Mouse (Mus musculus): ENCODE data around the gene Rfx8. TPM values are rescaled to one million over a fixed set of nuclear protein-coding genes. Genes with fewer than 3 reads are reported as not detected.
A peak's percentile ranks its signal among the peaks of the same experiment; 100 is the strongest.

Gene Rfx8
- polyA plus RNA-seq, 1 experiment, result 0.31 TPM

GRCm38 (mm10) chr1:39685841-39686240 lies 35.0 kb downstream of the Rfx8 start:
- H3K4me3 ChIP-seq (ENCODE audit: insufficient read depth, low read length), result no peak overlapping the region
- H3K27ac ChIP-seq (ENCODE audit: insufficient read depth, low read length), result no peak overlapping the region
- peak; percentile 71 for TF ChIP-seq CTCF (IDR thresholded peaks at IDR 0.05; ENCODE audit: extremely low read depth, insufficient read depth, low read length)
- TF ChIP-seq POLR2A (IDR thresholded peaks at IDR 0.05; ENCODE audit: extremely low read depth, insufficient read depth, low read length), result no peak
- H3K4me1 ChIP-seq (ENCODE audit: control insufficient read depth, insufficient read depth, low read length), result no peaks in the 10 kb centered on the region

- no peak overlapping the region for H3K27ac ChIP-seq (ENCODE audit: insufficient read depth, low read length)
- H3K4me3 ChIP-seq (ENCODE audit: insufficient read depth, low read length), result no peak overlapping the region
- TF ChIP-seq POLR2A (IDR thresholded peaks at IDR 0.05; ENCODE audit: extremely low read depth, insufficient read depth, low read length) (no peak), CTCF (IDR thresholded peaks at IDR 0.05; ENCODE audit: extremely low read depth, insufficient read depth, low read length) (no peak)
- H3K4me1 ChIP-seq (ENCODE audit: control insufficient read depth, insufficient read depth, low read length), result no peaks in the 10 kb centered on the region
Measured at GRCm38 (mm10) chr1:39681638-39682037, 39.2 kb downstream of the Rfx8 start.

- 0 out of 2 replicates have a peak, but pooled peaks cover 2% of the 10 kb centered on the region for H3K4me1 ChIP-seq (ENCODE audit: control insufficient read depth, insufficient read depth, low read length)
- TF ChIP-seq CTCF (IDR thresholded peaks at IDR 0.05; ENCODE audit: extremely low read depth, insufficient read depth, low read length), result no peak
- no peak for TF ChIP-seq POLR2A (IDR thresholded peaks at IDR 0.05; ENCODE audit: extremely low read depth, insufficient read depth, low read length)
- H3K27ac ChIP-seq (ENCODE audit: insufficient read depth, low read length), result no peak overlapping the region
- no peak overlapping the region for H3K4me3 ChIP-seq (ENCODE audit: insufficient read depth, low read length)
Measured at GRCm38 (mm10) chr1:39680546-39680945, 40.3 kb downstream of the Rfx8 start.

GRCm38 (mm10) chr1:39678883-39679282 lies 41.9 kb downstream of the Rfx8 start:
- TF ChIP-seq CTCF (IDR thresholded peaks at IDR 0.05; ENCODE audit: extremely low read depth, insufficient read depth, low read length) (no peak), POLR2A (IDR thresholded peaks at IDR 0.05; ENCODE audit: extremely low read depth, insufficient read depth, low read length) (no peak)
- Histone ChIP-seq H3K4me1 (ENCODE audit: control insufficient read depth, insufficient read depth, low read length) (0 out of 2 replicates have a peak, but pooled peaks cover 2% of the 10 kb centered on the region), H3K27ac (ENCODE audit: insufficient read depth, low read length) (no peak overlapping the region), H3K4me3 (ENCODE audit: insufficient read depth, low read length) (no peak overlapping the region)

GRCm38 (mm10) chr1:39676221-39676876 lies 44.4 kb downstream of the Rfx8 start:
- H3K27ac ChIP-seq (ENCODE audit: insufficient read depth, low read length), result no peak overlapping the region
- TF ChIP-seq CTCF (IDR thresholded peaks at IDR 0.05; ENCODE audit: extremely low read depth, insufficient read depth, low read length) (no peak), POLR2A (IDR thresholded peaks at IDR 0.05; ENCODE audit: extremely low read depth, insufficient read depth, low read length) (no peak)
- 0 out of 2 replicates have a peak, but pooled peaks cover 2% of the 10 kb centered on the region for H3K4me1 ChIP-seq (ENCODE audit: control insufficient read depth, insufficient read depth, low read length)
- no peak overlapping the region for H3K4me3 ChIP-seq (ENCODE audit: insufficient read depth, low read length)

- TF ChIP-seq CTCF (IDR thresholded peaks at IDR 0.05; ENCODE audit: extremely low read depth, insufficient read depth, low read length) (no peak), POLR2A (IDR thresholded peaks at IDR 0.05; ENCODE audit: extremely low read depth, insufficient read depth, low read length) (no peak)
- 0 out of 2 replicates have a peak, but pooled peaks cover 2% of the 10 kb centered on the region for H3K4me1 ChIP-seq (ENCODE audit: control insufficient read depth, insufficient read depth, low read length)
- no peak overlapping the region for H3K27ac ChIP-seq (ENCODE audit: insufficient read depth, low read length)
Measured at GRCm38 (mm10) chr1:39672362-39673105, 48.3 kb downstream of the Rfx8 start.

GRCm38 (mm10) chr1:39670211-39670935 lies 50.4 kb downstream of the Rfx8 start:
- Histone ChIP-seq H3K4me3 (ENCODE audit: insufficient read depth, low read length) (no peak overlapping the region), H3K27ac (ENCODE audit: insufficient read depth, low read length) (no peak overlapping the region), H3K4me1 (ENCODE audit: control insufficient read depth, insufficient read depth, low read length) (no peaks in the 10 kb centered on the region)
- TF ChIP-seq POLR2A (IDR thresholded peaks at IDR 0.05; ENCODE audit: extremely low read depth, insufficient read depth, low read length) (no peak), CTCF (IDR thresholded peaks at IDR 0.05; ENCODE audit: extremely low read depth, insufficient read depth, low read length) (no peak)

More at GRCm38 (mm10) chr1:39672362-39673105, 48.3 kb downstream of the Rfx8 start:
- H3K4me3 ChIP-seq (ENCODE audit: insufficient read depth, low read length), result no peak overlapping the region

- H3K4me1 ChIP-seq (ENCODE audit: control insufficient read depth, insufficient read depth, low read length), result no peaks in the 10 kb centered on the region
- TF ChIP-seq POLR2A (IDR thresholded peaks at IDR 0.05; ENCODE audit: extremely low read depth, insufficient read depth, low read length) (no peak), CTCF (IDR thresholded peaks at IDR 0.05; ENCODE audit: extremely low read depth, insufficient read depth, low read length) (no peak)
Measured at GRCm38 (mm10) chr1:39666751-39667252, 54.0 kb downstream of the Rfx8 start.

GRCm38 (mm10) chr1:39664039-39664625 lies 56.7 kb downstream of the Rfx8 start:
- no peaks in the 10 kb centered on the region for H3K4me1 ChIP-seq (ENCODE audit: control insufficient read depth, insufficient read depth, low read length)
- no peak overlapping the region for H3K4me3 ChIP-seq (ENCODE audit: insufficient read depth, low read length)
- TF ChIP-seq POLR2A (IDR thresholded peaks at IDR 0.05; ENCODE audit: extremely low read depth, insufficient read depth, low read length), result no peak
- no peak for TF ChIP-seq CTCF (IDR thresholded peaks at IDR 0.05; ENCODE audit: extremely low read depth, insufficient read depth, low read length)
- H3K27ac ChIP-seq (ENCODE audit: insufficient read depth, low read length), result no peak overlapping the region

More at GRCm38 (mm10) chr1:39666751-39667252, 54.0 kb downstream of the Rfx8 start:
- Histone ChIP-seq H3K27ac (ENCODE audit: insufficient read depth, low read length) (no peak overlapping the region), H3K4me3 (ENCODE audit: insufficient read depth, low read length) (no peak overlapping the region)
